Mouse (Mus musculus): ENCODE results near the gene Rhebl1.

Gene Rhebl1

DNA sequence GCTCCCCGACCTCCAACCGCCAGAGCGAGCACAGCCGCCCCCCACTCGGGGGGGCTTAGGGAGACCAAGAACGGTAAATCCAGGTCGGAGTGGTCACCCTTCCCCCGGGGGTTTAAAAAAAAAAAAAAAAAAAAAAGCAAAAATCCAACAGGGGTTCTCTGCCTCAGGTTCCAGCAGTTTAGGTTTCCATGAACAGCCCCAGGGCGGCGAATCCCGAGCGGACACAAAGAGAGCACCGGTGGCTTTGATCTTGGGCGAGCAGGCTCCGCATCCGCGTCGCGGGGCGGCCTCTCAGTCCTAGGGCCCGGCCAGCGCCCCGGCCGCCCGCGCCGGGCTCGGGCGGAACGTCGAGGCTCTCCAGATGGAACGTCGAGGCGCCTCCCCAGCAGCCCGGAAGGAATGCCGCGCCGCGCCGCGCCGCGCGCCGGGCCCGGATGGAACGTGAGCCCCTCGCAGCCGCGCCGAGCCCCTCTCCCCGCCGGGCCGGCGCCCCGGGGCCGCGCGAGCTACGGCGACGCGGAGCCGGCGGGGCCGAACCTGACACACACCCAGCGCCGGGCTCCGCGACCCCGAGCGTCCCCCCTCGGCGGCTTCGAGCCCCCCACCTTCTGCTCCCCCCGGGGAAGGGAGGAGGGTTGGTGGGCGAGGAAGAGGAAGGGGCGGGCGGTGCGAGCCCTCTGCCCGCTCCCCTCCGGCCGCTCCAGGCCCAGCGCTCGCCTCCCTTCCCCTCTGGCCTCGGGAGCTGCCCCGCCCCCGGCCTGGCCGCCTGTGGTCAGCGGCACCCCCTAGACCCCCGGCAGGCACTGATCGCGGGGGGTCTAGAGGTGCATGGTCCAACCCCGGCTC is 23.0 kb downstream of the Rhebl1 start, which contains the start of gene Kmt2d:
Gene Kmt2d (minus strand): TSS at position 135 of the 846 bp plus-strand sequence.
- peak; percentile 31 to 36 for DNase-seq

- peak; percentile 55 to 69 for DNase-seq
Observed at GRCm38 (mm10) chr15:98870179-98871069, 23.9 kb downstream of the Rhebl1 start.

- DNase-seq: no peak
Observed at GRCm38 (mm10) chr15:98869342-98870178, 24.8 kb downstream of the Rhebl1 start.

DNA sequence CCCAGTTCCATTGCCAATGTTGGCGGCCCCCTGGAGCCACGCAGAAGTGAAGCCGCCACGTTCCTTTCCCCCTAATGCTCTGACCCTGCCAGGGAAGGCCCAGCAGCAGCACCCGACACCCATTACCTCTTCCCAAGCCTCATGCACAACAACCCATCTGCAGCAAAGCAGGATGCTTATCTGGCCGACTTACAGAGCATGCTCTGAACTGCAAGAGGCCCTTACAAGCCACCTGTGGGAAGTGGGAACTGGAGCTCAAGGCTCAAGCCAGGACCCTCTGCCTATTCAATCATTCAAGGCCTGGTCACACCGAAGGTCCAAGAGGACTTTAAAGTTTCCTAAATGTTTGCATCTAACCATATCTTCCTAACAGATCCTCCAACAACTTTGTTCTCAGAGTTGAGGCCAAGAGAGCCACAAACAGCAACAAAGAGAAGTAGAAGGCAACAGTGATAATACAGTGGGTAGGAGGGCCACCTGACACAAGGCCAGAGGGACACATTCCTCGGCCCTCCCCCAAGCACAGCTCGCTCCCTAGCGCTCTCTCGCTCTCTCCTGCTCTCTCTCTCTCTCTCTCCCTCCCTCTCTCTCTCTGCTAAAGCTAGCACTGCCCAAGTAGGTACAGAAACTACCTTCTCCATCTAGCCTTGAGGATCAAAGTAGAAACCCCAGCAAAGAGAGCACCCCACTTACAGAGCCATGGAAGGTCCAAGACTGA is 25.8 kb downstream of the Rhebl1 start:
- no peak for DNase-seq

DNA sequence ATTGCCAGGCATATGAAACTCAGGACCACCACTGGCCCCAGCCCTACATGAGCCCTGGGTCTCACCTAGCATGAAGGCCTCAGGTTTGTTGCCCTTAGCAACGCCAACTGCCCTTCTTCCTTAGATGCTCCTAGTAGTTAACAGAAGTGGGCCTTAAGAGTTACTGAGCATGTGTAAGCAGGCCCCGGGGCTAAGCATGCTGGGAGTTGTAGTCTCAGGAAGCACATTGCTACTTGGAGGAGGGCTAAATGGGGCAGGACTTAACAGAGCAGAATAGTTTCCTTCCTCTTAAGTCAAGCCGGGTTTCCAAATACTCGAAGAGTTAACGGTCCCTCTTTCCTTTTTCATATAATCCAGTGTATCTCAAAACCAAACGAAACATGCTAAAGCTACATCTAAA is 27.0 kb downstream of the Rhebl1 start:
- DNase-seq: peak; percentile 38 to 51

GRCm38 (mm10) chr15:98866501-98866900 is 27.8 kb downstream of the Rhebl1 start:
- DNase-seq: no peak

- peak in 1 of 2 experiments; percentile 8 for DNase-seq
Observed at GRCm38 (mm10) chr15:98865771-98866170, 28.6 kb downstream of the Rhebl1 start.

GRCm38 (mm10) chr15:98864951-98865350 is 29.4 kb downstream of the Rhebl1 start:
- no peak for DNase-seq

- DNase-seq: no peak
Observed at GRCm38 (mm10) chr15:98863451-98863958, 30.8 kb downstream of the Rhebl1 start.

- peak in 1 of 2 experiments; percentile 20 for DNase-seq
Observed at GRCm38 (mm10) chr15:98861701-98862410, 32.5 kb downstream of the Rhebl1 start.

DNA sequence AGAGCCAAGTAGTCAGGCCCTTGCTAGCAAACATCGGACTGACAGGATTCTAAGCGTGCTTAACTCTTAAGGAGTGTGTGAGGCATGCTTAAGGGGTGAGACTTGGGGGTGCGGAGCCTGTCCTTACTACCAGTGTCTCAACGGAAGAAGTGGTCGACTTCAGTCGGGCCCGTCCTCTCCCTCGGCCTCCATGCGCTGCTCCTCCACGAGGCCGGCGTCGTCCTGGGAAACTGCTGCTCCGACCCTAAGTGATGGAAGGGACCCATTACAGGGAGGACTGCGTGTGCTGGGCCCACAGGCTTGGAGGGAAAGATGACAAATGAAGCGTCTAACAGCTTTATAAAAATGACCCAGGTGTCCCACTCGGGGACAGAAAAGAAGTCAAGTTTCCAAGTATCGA is 33.4 kb downstream of the Rhebl1 start:
- no peak for DNase-seq

GRCm38 (mm10) chr15:98859319-98860043 is 34.9 kb downstream of the Rhebl1 start:
- DNase-seq: no peak

DNA sequence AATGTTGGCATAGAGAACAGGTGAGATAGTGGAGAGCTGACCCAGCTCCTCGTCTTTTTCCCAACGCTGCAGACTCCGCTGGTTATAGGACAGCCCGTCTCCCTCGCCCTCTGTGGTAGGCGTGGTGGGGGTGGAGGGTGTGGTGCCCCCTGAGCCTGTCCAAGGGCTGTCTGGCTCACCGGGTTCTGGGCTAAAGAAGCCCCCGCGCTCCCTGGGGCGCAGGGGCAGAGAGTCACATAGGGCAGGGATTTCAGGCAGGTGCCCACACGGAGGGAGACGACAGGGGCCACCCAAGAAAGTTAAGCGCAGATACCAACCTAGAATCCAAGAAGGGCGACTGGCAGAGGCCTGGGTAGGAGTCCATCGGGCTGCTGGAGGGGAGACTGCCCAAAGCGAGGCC is 40.1 kb downstream of the Rhebl1 start:
- no peak for DNase-seq

DNA sequence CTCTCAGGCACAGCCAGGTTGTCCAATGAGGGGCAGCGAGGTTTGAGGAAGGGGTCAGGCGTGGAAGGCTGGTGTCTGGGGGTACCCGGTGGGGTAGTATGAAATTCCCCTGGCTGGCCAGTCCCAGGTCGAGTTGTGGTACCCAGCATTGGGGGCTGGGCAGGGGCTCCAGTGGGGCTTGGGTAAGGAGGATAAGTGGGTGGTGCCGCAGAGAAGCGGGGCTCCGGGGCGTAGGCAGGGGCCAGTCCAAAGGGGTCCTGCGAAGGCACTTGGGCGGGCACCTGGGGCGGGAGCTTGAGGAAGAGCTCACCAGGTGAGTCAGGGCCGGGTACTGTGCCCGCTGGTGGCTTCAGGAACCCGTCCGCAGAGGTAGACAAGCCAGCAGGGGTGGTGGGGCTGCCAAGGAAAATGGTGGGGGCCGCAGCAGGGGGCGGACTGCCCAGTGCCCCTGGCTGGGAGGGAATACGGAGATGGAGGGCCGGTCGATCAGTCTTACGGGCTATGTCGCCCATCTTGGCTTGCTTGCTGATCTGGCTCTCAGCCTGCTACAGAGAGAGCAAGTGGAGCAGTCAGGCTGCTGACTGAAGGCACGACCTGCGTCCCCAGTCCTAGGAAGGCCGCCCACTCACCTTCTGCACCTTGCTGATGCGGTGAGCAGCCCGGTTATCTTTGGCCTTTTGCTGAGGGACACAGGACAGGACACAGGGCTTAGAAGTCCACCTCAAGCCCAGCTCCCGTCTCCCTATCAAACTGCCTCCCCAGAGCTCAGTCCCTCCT is 41.0 kb downstream of the Rhebl1 start:
- peak; percentile 44 to 45 for DNase-seq

GRCm38 (mm10) chr15:98852733-98853132 is 41.6 kb downstream of the Rhebl1 start:
- no peak for DNase-seq

DNA sequence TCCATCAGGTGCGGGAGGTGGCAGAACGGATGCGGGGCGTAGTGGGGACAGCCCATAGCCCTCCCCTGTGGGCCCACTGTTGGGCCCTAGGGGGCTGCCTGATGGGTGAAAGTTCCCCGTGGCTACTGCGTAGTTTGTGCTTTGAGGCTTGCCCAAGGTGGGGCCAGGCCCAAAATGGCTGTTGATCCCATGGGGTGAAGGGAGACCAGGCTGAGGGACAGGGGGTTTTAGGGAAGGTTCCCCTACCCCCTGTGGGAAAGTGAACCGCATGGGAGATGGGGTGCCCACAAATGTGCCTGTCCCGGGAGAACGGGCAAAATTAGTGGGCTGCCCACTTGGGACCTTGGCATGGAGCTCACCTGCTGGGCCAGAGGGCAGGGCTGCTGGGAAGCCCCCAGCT is 42.3 kb downstream of the Rhebl1 start:
- DNase-seq: no peak

DNA sequence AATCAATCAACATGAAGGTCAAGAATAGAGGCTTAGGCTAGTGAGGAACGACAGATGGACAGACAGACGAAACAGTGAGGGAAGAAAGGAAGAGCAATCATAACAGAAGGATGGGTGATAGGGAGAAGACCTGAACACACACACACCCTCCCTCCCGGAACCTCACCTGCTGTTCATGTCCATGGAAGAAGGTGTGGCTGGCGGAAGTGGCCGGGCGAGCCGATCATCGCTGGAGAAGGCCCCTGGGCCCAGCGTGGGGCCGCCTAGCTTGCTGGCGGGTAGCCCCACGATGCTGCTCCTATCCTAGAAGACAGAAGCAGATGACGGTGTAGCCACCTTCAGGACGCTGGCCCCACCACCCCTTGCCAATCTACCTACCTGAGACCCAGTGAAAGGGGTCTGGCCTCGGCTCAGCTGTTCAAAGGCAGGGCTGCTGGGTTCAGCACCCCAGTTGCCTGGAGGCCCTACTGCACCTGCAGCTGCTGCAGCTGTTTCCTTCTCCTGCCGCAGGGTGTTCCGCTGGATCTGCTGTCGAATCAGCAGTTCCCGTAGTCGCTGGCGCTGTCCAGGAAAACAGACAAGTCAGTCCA is 43.0 kb downstream of the Rhebl1 start:
- no peak for DNase-seq

DNA sequence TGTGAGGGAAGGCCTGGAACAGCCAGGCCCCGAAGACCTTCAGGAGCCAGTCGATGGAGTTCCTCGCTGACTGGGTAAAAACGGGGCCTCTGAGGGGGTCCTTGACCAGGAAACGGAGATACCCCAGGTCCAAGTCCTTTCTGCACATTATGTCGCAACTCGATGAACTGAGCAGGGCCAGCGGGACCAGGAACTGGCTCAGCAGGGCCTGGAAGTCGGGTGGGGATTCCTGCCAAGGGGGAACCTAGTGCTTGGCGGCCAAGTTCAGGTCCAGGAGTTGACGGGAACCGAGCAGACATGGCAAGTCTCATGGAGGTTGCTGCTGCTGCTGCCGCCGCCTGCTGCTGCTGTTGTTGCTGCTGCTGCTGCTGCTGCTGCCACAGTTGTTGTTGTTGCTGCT is 43.7 kb downstream of the Rhebl1 start:
- DNase-seq: peak; percentile 49 to 53

Measured in cerebellum, postnatal 36 days (tissue).